Mouse (Mus musculus) hindbrain, embryonic 12.5 days (tissue): ENCODE data around the gene Cspg4. TPM values are rescaled to one million over a fixed set of nuclear protein-coding genes. Genes with fewer than 3 reads are reported as not detected.
A peak's percentile ranks its signal among the peaks of the same experiment; 100 is the strongest.
"Not testable (repeated sequence)": the region's sequence is repeated elsewhere in the genome, so short reads cannot be mapped to it uniquely, and the experiment has no call there.

Source experiments
- ATAC-seq: fragments of 200-750 bp; cut with Nextera tagmentation; 2 replicates; pipeline ENCODE4 v1.8.0; 2017; ENCODE audit warnings: moderate TSS enrichment; ENCODE audit not compliant: low FRiP score
- H3K27ac ChIP-seq: fragments of 300-500 bp; sonication (generic); 2 replicates; pipeline ENCODE4 v1.5.1; 2016; ENCODE audit warnings: mild to moderate bottlenecking
- H3K27me3 ChIP-seq: fragments of 300-500 bp; sonication (generic); 2 replicates; pipeline ENCODE4 v1.6.1; 2016; ENCODE audit warnings: mild to moderate bottlenecking
- H3K36me3 ChIP-seq: fragments of 300-500 bp; sonication (generic); 2 replicates; pipeline ENCODE4 v1.6.1; 2016; ENCODE audit warnings: mild to moderate bottlenecking
- H3K4me1 ChIP-seq: fragments of 300-500 bp; sonication (generic); 2 replicates; pipeline ENCODE4 v1.6.1; 2016
- H3K4me2 ChIP-seq: fragments of 300-500 bp; sonication (generic); replicated peaks from 2 replicates; pipeline ENCODE4 v1.6.1; 2016; ENCODE audit warnings: mild to moderate bottlenecking
- H3K4me3 ChIP-seq: fragments of 300-500 bp; sonication (generic); 2 replicates; pipeline ENCODE4 v1.5.1; 2016; ENCODE audit warnings: mild to moderate bottlenecking
- H3K9ac ChIP-seq: fragments of 300-500 bp; sonication (generic); 2 replicates; pipeline ENCODE4 v1.6.1; 2016; ENCODE audit warnings: mild to moderate bottlenecking, moderate library complexity
- H3K9me3 ChIP-seq: fragments of 300-500 bp; sonication (generic); replicated peaks from 2 replicates; pipeline ENCODE4 v1.6.1; 2016; ENCODE audit warnings: mild to moderate bottlenecking
- WGBS: fragments of 180-500 bp; shearing (Covaris S2); methylation state at CpG from one replicate; pipeline ENCODE4 v1.1.7; 2016; 5-methylcytosine and 5-hydroxymethylcytosine counted together
- polyA plus RNA-seq: library from polyadenylated mRNA; unstranded; fragments of >200 nt; fragmentation: Nextera tagmentation; extraction: Ambion mirVana; gene quantifications from 2 replicates; pipeline ENCODE4 v1.2.1, GENCODE M21; 2016

The Cspg4 gene
- polyA plus RNA-seq, 1 experiment from 2014 or later, result 6.8 TPM

DNA sequence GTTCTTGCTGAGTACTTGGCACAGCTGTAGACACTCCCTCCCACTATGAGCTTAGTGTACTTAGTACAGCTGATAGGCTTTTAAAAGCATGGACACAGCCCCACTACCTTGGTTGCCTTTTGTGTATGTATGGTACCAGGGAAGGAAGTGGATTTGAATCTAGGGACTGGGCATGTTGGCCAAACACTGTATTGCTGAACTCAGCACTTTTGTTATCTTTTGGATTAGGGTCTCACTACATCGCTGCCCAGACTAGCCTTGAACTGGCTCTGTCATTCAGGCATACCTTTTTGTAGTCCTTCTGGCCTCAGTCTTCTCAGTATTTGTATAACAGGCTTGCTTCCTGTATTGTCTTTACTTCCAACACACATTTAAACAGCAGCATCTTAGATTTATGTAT, 65.7 kb downstream of the Cspg4 start:
- H3K9me3 ChIP-seq, result no peaks in the 10 kb centered on the region
- H3K4me2 ChIP-seq, result no peak overlapping the region
- H3K27ac ChIP-seq, result no peak overlapping the region
- ATAC-seq, result no peak
- no peak overlapping the region for H3K4me3 ChIP-seq
- no peak overlapping the region for H3K9ac ChIP-seq
- peaks cover 26% of the 10 kb centered on the region for H3K4me1 ChIP-seq
- 81% methylated on average over 1 of the region's 1 CpGs for WGBS
- no peaks in the 10 kb centered on the region for H3K36me3 ChIP-seq
- H3K27me3 ChIP-seq, result 0 out of 2 replicates have a peak, but pooled peaks cover 8% of the 10 kb centered on the region

GRCm38 (mm10) chr9:56936861-56937222, 72.0 kb downstream of the Cspg4 start:
- Histone ChIP-seq H3K9me3 (no peaks in the 10 kb centered on the region), H3K4me3 (peak overlapping the region; percentile 85), H3K27ac (no peak overlapping the region), H3K27me3 (no peaks in the 10 kb centered on the region), H3K36me3 (no peaks in the 10 kb centered on the region), H3K4me1 (peaks cover 15% of the 10 kb centered on the region), H3K9ac (peak overlapping the region; percentile 38; the same call in 1 of the 2 replicates), H3K4me2 (peak overlapping the region; percentile 91)
- ATAC-seq, result 0 out of 2 replicates have a peak, but pooled peaks have one; percentile 5
- 18% methylated on average over 6 of the region's 6 CpGs for WGBS

- no peaks in the 10 kb centered on the region for H3K9me3 ChIP-seq
- peaks cover 15% of the 10 kb centered on the region for H3K4me1 ChIP-seq
- no peaks in the 10 kb centered on the region for H3K27me3 ChIP-seq
- peak within 1 kb of the TSS; percentile 87 for H3K27ac ChIP-seq
- H3K9ac ChIP-seq, result peak within 1 kb of the TSS; percentile 89
- H3K4me3 ChIP-seq, result peak within 1 kb of the TSS; percentile 85
- no peaks in the 10 kb centered on the region for H3K36me3 ChIP-seq
- ATAC-seq, result peak; percentile 96
- peak within 1 kb of the TSS; percentile 91 for H3K4me2 ChIP-seq
- under 1% methylated on average over 73 of the region's 73 CpGs for WGBS
Measured at GRCm38 (mm10) chr9:56937223-56938160, 72.7 kb downstream of the Cspg4 start, which contains the start of gene Imp3. Imp3 (plus strand) TSS chr9:56937475.

DNA sequence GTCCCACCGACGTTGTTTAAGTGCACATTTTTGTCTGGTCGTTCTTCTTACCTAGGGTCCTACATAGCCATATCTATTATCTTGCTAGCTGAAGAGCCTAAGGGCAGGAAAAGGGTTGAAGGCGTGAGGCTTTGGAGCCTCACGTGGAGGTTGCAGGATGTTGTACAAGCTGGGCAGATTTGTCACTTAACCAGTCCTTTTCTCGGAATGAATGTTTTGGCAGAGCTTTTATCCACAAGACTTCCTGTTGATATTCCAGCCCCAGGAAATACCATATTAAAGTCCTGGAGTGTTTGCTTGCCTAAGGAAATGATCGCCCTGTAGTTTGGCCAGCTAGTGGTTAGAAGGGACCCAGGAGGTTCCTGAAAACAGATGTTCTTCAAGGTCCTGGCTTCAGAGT, 73.5 kb downstream of the Cspg4 start:
- H3K27ac ChIP-seq, result no peak overlapping the region

GRCm38 (mm10) chr9:56947481-56947880, 82.6 kb downstream of the Cspg4 start:
- peaks cover 13% of the 10 kb centered on the region for H3K4me1 ChIP-seq
- not testable (repeated sequence) for H3K9ac ChIP-seq, H3K9me3 ChIP-seq, H3K4me3 ChIP-seq, H3K36me3 ChIP-seq, H3K27me3 ChIP-seq, H3K4me2 ChIP-seq, ATAC-seq, H3K27ac ChIP-seq
- 39% methylated on average over 3 of the region's 3 CpGs for WGBS

More for the DNA sequence above, 73.5 kb downstream of the Cspg4 start:
- Histone ChIP-seq H3K4me2 (peak overlapping the region; percentile 91), H3K9me3 (no peaks in the 10 kb centered on the region), H3K9ac (peak overlapping the region; percentile 89), H3K36me3 (no peaks in the 10 kb centered on the region), H3K4me1 (peaks cover 15% of the 10 kb centered on the region), H3K27me3 (no peaks in the 10 kb centered on the region), H3K4me3 (peak overlapping the region; percentile 85)
- 7% methylated on average over 7 of the region's 7 CpGs for WGBS
- no peak for ATAC-seq

- not testable (repeated sequence) for ATAC-seq
Measured at GRCm38 (mm10) chr9:56948699-56949098, 83.9 kb downstream of the Cspg4 start.

More at GRCm38 (mm10) chr9:56948699-56949098, 83.9 kb downstream of the Cspg4 start:
- H3K4me1 ChIP-seq, result peaks cover 13% of the 10 kb centered on the region
- H3K27me3 ChIP-seq, H3K9ac ChIP-seq, H3K9me3 ChIP-seq, H3K4me3 ChIP-seq, H3K36me3 ChIP-seq, H3K4me2 ChIP-seq, H3K27ac ChIP-seq: not testable (repeated sequence)
- 91% methylated on average over 5 of the region's 5 CpGs for WGBS

Other genes with a start within 250 kb of the Cspg4 start
- 35.6 and 36.9 TPM in 2 replicates for gene Lingo1, start 68.6 kb upstream of the Cspg4 start, polyA plus RNA-seq
- 0.29 and 0.54 TPM in 2 replicates for gene Odf3l1, start 354 bp upstream of the Cspg4 start, polyA plus RNA-seq
- 7.2 and 7.3 TPM in 2 replicates for gene Snx33, start 63.3 kb downstream of the Cspg4 start, polyA plus RNA-seq
- 60.9 and 62.7 TPM in 2 replicates for gene Imp3, start 72.4 kb downstream of the Cspg4 start, polyA plus RNA-seq
- 24.7 and 25.3 TPM in 2 replicates for gene Snupn, start 85.8 kb downstream of the Cspg4 start, polyA plus RNA-seq
- 34.0 and 34.9 TPM in 2 replicates for gene Ptpn9, start 129.9 kb downstream of the Cspg4 start, polyA plus RNA-seq
- gene Sin3a, start 207.0 kb downstream of the Cspg4 start, polyA plus RNA-seq, result 38.7 and 41.2 TPM in 2 replicates